Mouse (Mus musculus): ENCODE measurements at regions not wholly inside any gene's neighbourhood (a gene's known extent, or its start where the extent isn't known, plus 50 kb on each side); places are given as distances from the start of the nearest gene placed in this dataset.

DNA sequence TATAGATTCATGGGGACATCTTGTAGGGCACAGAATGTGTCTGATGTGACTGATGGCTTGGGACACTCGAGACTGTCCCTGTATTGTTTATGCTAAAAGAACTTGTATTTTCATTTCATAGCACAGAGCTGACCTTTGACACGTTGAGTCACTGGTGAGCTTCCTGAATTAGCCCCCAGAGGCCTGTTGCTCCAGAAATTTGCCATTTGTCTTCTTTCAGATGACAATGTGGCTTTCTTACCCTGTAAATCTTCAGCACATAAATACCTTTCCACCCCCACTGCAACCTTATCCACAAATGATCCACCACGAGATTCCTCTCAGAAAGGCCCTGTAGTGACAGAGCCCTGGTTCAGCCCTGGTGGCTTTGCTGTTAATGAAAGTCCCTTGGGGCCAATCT, 335.5 kb upstream of the Zfp637 start:
- no peak for TF ChIP-seq TBP (conservative IDR thresholded peaks at IDR 0.05; ENCODE audit: low read depth, low read length)
- TF ChIP-seq POLR2A (IDR thresholded peaks at IDR 0.05; ENCODE audit: low read depth, low read length) = no peak
- no peak for TF ChIP-seq CTCF (conservative IDR thresholded peaks at IDR 0.05 in 1 of 2, IDR thresholded peaks at IDR 0.05 in 1 of 2; ENCODE audit: low read depth in 2 of 2, low read length in 2 of 2)
- no peak for TF ChIP-seq ZNF384 (IDR thresholded peaks at IDR 0.05; ENCODE audit: low read depth, low read length)
